Mouse (Mus musculus) embryonic facial prominence, embryonic 13.5 days (tissue): ENCODE results near the gene Gm21312. TPM values are rescaled to one million over a fixed set of nuclear protein-coding genes. Genes with fewer than 3 reads are reported as not detected.
"Not testable (repeated sequence)": the region's sequence is repeated elsewhere in the genome, so short reads cannot be mapped to it uniquely, and the experiment has no call there.

Experiments used
- ATAC-seq: fragments of 200-750 bp; cut with Nextera tagmentation; 2 replicates; pipeline ENCODE4 v1.8.0; 2017; ENCODE audit warnings: low read depth; ENCODE audit not compliant: insufficient number of reproducible peaks, insufficient read depth, low FRiP score, low TSS enrichment
- H3K27ac ChIP-seq: fragments of 300-500 bp; sonication (generic); 2 replicates; pipeline ENCODE4 v1.5.1; 2015; ENCODE audit warnings: moderate library complexity, mild to moderate bottlenecking, inconsistent platforms
- H3K27me3 ChIP-seq: fragments of 300-500 bp; sonication (generic); 2 replicates; pipeline ENCODE4 v1.6.1; 2015; ENCODE audit warnings: mild to moderate bottlenecking, inconsistent platforms
- H3K36me3 ChIP-seq: fragments of 300-500 bp; sonication (generic); 2 replicates; pipeline ENCODE4 v1.6.1; 2015; ENCODE audit warnings: mild to moderate bottlenecking, inconsistent platforms
- H3K4me1 ChIP-seq: fragments of 300-500 bp; sonication (generic); 2 replicates; pipeline ENCODE4 v1.6.1; 2015; ENCODE audit warnings: inconsistent platforms
- H3K4me2 ChIP-seq: fragments of 300-500 bp; sonication (generic); 2 replicates; pipeline ENCODE4 v1.6.1; 2015; ENCODE audit warnings: moderate library complexity, mild to moderate bottlenecking, inconsistent platforms
- H3K4me3 ChIP-seq: fragments of 300-500 bp; sonication (generic); 2 replicates; pipeline ENCODE4 v1.5.1; 2015; ENCODE audit warnings: mild to moderate bottlenecking, inconsistent platforms
- H3K9ac ChIP-seq: fragments of 300-500 bp; sonication (generic); 2 replicates; pipeline ENCODE4 v1.6.1; 2015; ENCODE audit warnings: mild to moderate bottlenecking, inconsistent platforms
- H3K9me3 ChIP-seq: fragments of 300-500 bp; sonication (generic); 2 replicates; pipeline ENCODE4 v1.6.1; 2016; ENCODE audit warnings: inconsistent platforms
- WGBS: fragments of 180-500 bp; shearing (Covaris S2); methylation state at CpG from one replicate; pipeline ENCODE4 v1.1.7; 2015; ENCODE audit warnings: mixed read lengths; 5-methylcytosine and 5-hydroxymethylcytosine counted together
- polyA plus RNA-seq: library from polyadenylated mRNA; unstranded; fragments of >200 nt; fragmentation: Nextera tagmentation; extraction: Ambion mirVana; gene quantifications from 2 replicates; pipeline ENCODE4 v1.2.1, GENCODE M21; 2015

The Gm21312 gene
- polyA plus RNA-seq = not detected in 2 replicates

DNA sequence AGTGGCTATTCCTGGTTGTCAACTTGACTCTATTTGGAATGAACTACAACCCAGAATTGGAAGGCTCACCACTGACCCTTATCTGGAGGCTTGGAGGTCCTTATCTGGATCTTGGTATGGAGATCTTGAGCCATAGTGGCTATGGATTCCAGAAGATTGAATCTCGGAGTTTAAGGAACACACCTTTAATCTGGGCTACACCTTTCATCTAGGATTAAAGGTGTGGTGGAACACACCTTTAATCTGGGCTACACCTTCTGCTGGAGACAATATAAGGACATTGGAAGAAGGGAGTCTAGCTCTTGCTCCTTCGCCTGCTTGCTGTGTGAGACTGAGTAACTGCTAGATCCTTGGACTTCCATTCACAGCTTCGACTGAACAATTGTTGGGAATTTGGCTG, at the start of gene Gm21312:
Gene Gm21312, plus strand, starts transcription at position 301 of the 400 bp plus-strand sequence.
- not testable (repeated sequence) for ATAC-seq, H3K4me1 ChIP-seq, H3K36me3 ChIP-seq, H3K4me3 ChIP-seq, H3K9ac ChIP-seq, H3K4me2 ChIP-seq, H3K27me3 ChIP-seq, H3K9me3 ChIP-seq, H3K27ac ChIP-seq
- WGBS = no CpG with 5 or more reads among the region's 3 CpGs

DNA sequence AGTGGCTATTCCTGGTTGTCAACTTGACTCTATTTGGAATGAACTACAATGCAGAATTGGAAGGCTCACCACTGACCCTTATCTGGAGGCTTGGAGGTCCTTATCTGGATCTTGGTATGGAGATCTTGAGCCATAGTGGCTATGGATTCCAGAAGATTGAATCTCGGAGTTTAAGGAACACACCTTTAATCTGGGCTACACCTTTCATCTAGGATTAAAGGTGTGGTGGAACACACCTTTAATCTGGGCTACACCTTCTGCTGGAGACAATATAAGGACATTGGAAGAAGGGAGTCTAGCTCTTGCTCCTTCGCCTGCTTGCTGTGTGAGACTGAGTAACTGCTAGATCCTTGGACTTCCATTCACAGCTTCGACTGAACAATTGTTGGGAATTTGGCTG, 34.1 kb upstream of the Gm21312 start, which contains the start of gene Gm21293:
Gene Gm21293, plus strand, starts transcription at position 301 of the 400 bp plus-strand sequence.
- H3K27ac ChIP-seq, H3K36me3 ChIP-seq, H3K27me3 ChIP-seq, H3K9me3 ChIP-seq, H3K9ac ChIP-seq, H3K4me3 ChIP-seq, H3K4me1 ChIP-seq, H3K4me2 ChIP-seq, ATAC-seq: not testable (repeated sequence)
- WGBS = no CpG with 5 or more reads among the region's 3 CpGs

DNA sequence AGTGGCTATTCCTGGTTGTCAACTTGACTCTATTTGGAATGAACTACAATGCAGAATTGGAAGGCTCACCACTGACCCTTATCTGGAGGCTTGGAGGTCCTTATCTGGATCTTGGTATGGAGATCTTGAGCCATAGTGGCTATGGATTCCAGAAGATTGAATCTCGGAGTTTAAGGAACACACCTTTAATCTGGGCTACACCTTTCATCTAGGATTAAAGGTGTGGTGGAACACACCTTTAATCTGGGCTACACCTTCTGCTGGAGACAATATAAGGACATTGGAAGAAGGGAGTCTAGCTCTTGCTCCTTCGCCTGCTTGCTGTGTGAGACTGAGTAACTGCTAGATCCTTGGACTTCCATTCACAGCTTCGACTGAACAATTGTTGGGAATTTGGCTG, 25.6 kb upstream of the Gm21312 start, which contains the start of gene Gm6763:
Gene Gm6763, plus strand, starts transcription at position 301 of the 400 bp plus-strand sequence.
- not testable (repeated sequence) for H3K4me3 ChIP-seq, H3K36me3 ChIP-seq, H3K4me2 ChIP-seq, H3K9ac ChIP-seq, H3K4me1 ChIP-seq, H3K27me3 ChIP-seq, ATAC-seq, H3K27ac ChIP-seq, H3K9me3 ChIP-seq
- WGBS = no CpG with 5 or more reads among the region's 3 CpGs

DNA sequence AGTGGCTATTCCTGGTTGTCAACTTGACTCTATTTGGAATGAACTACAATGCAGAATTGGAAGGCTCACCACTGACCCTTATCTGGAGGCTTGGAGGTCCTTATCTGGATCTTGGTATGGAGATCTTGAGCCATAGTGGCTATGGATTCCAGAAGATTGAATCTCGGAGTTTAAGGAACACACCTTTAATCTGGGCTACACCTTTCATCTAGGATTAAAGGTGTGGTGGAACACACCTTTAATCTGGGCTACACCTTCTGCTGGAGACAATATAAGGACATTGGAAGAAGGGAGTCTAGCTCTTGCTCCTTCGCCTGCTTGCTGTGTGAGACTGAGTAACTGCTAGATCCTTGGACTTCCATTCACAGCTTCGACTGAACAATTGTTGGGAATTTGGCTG, 17.1 kb upstream of the Gm21312 start, which contains the start of gene Gm8764:
Gene Gm8764, plus strand, starts transcription at position 301 of the 400 bp plus-strand sequence.
- not testable (repeated sequence) for H3K9me3 ChIP-seq, H3K36me3 ChIP-seq, H3K4me1 ChIP-seq, H3K27me3 ChIP-seq, H3K9ac ChIP-seq, H3K27ac ChIP-seq, H3K4me2 ChIP-seq, ATAC-seq, H3K4me3 ChIP-seq
- no CpG with 5 or more reads among the region's 3 CpGs for WGBS

DNA sequence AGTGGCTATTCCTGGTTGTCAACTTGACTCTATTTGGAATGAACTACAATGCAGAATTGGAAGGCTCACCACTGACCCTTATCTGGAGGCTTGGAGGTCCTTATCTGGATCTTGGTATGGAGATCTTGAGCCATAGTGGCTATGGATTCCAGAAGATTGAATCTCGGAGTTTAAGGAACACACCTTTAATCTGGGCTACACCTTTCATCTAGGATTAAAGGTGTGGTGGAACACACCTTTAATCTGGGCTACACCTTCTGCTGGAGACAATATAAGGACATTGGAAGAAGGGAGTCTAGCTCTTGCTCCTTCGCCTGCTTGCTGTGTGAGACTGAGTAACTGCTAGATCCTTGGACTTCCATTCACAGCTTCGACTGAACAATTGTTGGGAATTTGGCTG, 8.6 kb upstream of the Gm21312 start, which contains the start of gene Gm21304:
Gene Gm21304, plus strand, starts transcription at position 301 of the 400 bp plus-strand sequence.
- not testable (repeated sequence) for H3K4me1 ChIP-seq, ATAC-seq, H3K27me3 ChIP-seq, H3K9me3 ChIP-seq, H3K9ac ChIP-seq, H3K36me3 ChIP-seq, H3K27ac ChIP-seq, H3K4me2 ChIP-seq, H3K4me3 ChIP-seq
- no CpG with 5 or more reads among the region's 3 CpGs for WGBS

DNA sequence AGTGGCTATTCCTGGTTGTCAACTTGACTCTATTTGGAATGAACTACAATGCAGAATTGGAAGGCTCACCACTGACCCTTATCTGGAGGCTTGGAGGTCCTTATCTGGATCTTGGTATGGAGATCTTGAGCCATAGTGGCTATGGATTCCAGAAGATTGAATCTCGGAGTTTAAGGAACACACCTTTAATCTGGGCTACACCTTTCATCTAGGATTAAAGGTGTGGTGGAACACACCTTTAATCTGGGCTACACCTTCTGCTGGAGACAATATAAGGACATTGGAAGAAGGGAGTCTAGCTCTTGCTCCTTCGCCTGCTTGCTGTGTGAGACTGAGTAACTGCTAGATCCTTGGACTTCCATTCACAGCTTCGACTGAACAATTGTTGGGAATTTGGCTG, 8.4 kb downstream of the Gm21312 start, which contains the start of gene Gm20765:
Gene Gm20765, plus strand, starts transcription at position 301 of the 400 bp plus-strand sequence.
- no CpG with 5 or more reads among the region's 3 CpGs for WGBS
- not testable (repeated sequence) for H3K27ac ChIP-seq, ATAC-seq, H3K9me3 ChIP-seq, H3K4me1 ChIP-seq, H3K9ac ChIP-seq, H3K4me2 ChIP-seq, H3K27me3 ChIP-seq, H3K36me3 ChIP-seq, H3K4me3 ChIP-seq

DNA sequence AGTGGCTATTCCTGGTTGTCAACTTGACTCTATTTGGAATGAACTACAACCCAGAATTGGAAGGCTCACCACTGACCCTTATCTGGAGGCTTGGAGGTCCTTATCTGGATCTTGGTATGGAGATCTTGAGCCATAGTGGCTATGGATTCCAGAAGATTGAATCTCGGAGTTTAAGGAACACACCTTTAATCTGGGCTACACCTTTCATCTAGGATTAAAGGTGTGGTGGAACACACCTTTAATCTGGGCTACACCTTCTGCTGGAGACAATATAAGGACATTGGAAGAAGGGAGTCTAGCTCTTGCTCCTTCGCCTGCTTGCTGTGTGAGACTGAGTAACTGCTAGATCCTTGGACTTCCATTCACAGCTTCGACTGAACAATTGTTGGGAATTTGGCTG, 16.9 kb downstream of the Gm21312 start, which contains the start of gene Gm4340:
Gene Gm4340, plus strand, starts transcription at position 301 of the 400 bp plus-strand sequence.
- not testable (repeated sequence) for H3K4me1 ChIP-seq, H3K27ac ChIP-seq, ATAC-seq, H3K4me3 ChIP-seq, H3K27me3 ChIP-seq, H3K4me2 ChIP-seq, H3K9ac ChIP-seq, H3K9me3 ChIP-seq, H3K36me3 ChIP-seq
- WGBS = no CpG with 5 or more reads among the region's 3 CpGs

DNA sequence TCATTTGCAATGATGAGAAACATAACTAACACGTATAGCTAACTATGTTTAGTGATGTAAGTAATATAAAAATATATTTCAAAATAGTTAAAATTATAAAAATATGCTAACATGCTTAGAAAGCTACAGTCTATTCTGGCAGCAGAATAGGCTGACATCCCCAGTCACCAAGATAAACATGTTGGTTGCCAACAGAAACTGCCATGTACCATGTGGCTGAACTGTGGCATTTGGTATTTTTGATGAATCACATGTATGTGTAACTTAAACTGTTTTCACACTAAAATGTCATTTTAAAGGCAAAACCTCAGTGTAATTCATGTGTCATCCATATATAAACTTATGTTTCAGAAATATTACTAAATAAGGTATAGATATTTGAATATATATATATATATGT, 32.8 kb downstream of the Gm21312 start:
- Histone ChIP-seq H3K27me3 (no peaks in the 10 kb centered on the region), H3K4me2 (no peak overlapping the region), H3K4me1 (no peaks in the 10 kb centered on the region), H3K27ac (no peak overlapping the region), H3K9ac (no peak overlapping the region), H3K36me3 (no peaks in the 10 kb centered on the region), H3K9me3 (no peaks in the 10 kb centered on the region), H3K4me3 (no peak overlapping the region)
- ATAC-seq = no peak
- WGBS = 81% methylated on average over 1 of the region's 1 CpGs

DNA sequence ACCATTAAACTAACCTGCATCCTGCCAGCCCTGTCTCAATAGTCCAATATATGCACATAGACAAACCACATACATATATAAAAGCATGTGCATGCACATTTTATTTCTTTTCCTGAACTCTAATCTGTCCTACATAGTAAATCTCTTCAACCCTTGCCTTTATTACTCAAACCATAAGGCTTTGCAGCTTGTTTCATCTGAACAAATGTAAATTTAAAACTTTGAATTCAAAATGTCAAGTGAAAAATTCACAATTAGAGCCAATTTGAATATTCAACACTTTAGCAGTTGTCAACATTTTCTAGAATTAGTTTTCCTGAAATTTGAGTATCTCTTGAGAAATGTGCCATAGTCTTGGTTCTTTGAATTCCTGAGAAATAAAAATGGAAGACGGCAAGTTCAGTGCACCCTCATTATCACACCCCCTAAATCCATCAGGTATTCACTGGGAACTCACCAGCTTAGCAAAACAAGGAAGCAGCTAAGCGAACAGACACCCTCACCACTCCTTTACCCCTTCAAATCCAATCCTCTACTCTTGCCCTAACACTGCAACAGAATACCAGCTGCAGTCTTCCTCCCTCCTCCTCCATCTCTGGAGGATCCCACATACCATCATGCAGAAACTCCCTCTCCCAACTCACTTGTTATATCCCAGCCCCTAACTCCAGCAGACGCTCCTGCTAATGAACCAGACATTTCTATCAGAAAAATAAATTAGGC, 33.6 kb downstream of the Gm21312 start:
- Histone ChIP-seq H3K36me3 (no peaks in the 10 kb centered on the region), H3K27ac (no peak overlapping the region), H3K27me3 (no peaks in the 10 kb centered on the region), H3K9me3 (no peaks in the 10 kb centered on the region), H3K4me3 (no peak overlapping the region), H3K4me2 (no peak overlapping the region), H3K4me1 (no peaks in the 10 kb centered on the region), H3K9ac (no peak overlapping the region)
- ATAC-seq = no peak
- WGBS = 75% methylated on average over 3 of the region's 3 CpGs

DNA sequence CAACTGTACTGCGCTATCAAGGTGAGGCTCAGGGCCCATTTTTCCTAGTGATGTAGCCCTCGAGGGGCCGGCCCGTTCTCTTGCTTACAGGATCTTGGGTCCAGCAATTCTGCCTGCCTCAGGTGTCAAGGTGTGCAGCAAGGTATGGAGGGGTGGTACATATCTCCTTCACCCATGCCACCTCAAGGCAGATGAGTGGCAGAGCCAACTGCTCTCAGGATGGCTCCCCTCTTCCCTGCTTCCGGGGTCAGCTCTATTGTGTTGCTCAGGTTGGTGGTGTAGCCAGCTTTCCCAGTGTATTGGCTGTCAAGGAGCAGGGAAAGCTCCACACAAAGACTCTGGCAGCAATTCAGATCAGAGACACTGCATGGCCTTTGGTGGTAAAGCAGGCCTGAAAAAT, 37.7 kb downstream of the Gm21312 start:
- no peaks in the 10 kb centered on the region for H3K36me3 ChIP-seq
- no peak overlapping the region for H3K27ac ChIP-seq
- no peak overlapping the region for H3K9ac ChIP-seq
- H3K4me1 ChIP-seq = no peaks in the 10 kb centered on the region
- H3K9me3 ChIP-seq = no peaks in the 10 kb centered on the region
- no peak overlapping the region for H3K4me3 ChIP-seq
- no peak for ATAC-seq
- no peak overlapping the region for H3K4me2 ChIP-seq
- 84% methylated on average over 5 of the region's 5 CpGs for WGBS
- H3K27me3 ChIP-seq = no peaks in the 10 kb centered on the region

DNA sequence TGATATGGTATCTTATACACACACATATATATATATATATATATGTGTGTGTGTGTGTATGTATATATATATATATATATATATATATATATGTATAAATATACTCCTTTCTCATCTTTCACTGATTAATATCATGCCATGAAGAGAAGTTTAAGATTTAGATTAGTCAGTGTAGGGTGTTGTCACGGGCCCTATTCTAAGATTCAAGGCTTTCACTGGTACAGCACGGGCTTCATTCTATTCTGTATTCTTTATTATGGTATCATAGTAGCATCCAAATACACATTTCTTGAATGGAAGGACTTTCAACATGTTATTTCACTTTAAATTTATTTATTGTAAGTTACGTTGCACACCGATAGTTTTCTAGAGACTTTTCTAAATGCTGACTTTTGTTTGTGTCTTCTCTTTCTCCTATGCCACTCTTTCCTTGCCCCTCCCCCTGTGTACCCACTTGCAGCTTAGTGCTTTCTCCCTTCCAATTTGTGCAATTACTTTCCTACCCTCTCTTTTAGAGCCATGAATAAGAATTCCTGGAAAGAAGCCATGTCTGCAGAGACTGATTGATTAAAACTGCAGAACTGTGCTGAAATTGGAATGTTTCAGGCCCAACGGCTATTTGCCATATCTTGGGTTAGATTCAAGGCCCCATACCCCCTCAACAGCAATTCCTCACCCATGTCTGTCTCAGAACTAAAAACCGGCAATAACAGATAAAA, 43.6 kb downstream of the Gm21312 start:
- Histone ChIP-seq H3K4me2 (no peak overlapping the region), H3K27me3 (no peaks in the 10 kb centered on the region), H3K4me3 (no peak overlapping the region), H3K9me3 (no peaks in the 10 kb centered on the region), H3K27ac (no peak overlapping the region), H3K9ac (no peak overlapping the region), H3K4me1 (no peaks in the 10 kb centered on the region), H3K36me3 (no peaks in the 10 kb centered on the region)
- no peak for ATAC-seq
- 80% methylated on average over 6 of the region's 6 CpGs for WGBS
